Mouse (Mus musculus) ES-E14 (cell line): ENCODE results near the gene E130309D02Rik.

Experiments used
- CHD2 ChIP-seq: IDR thresholded peaks from 2 replicates; pipeline ENCODE4 v1.6.1; 2014; ENCODE audit warnings: mild to moderate bottlenecking, low read depth, low read length, inconsistent platforms
- HCFC1 ChIP-seq: IDR thresholded peaks from 2 replicates; pipeline ENCODE4 v1.6.1; 2012; ENCODE audit warnings: low read length, inconsistent platforms, borderline replicate concordance; ENCODE audit not compliant: insufficient read depth
- MAFK ChIP-seq: IDR thresholded peaks from 2 replicates; pipeline ENCODE4 v1.6.1; 2014; ENCODE audit warnings: mild to moderate bottlenecking, low read depth, low read length, inconsistent platforms; ENCODE audit not compliant: insufficient read depth
- ZC3H11A ChIP-seq: IDR thresholded peaks from 2 replicates; pipeline ENCODE4 v1.6.1; 2012; ENCODE audit warnings: low read depth, mild to moderate bottlenecking, inconsistent platforms, low read length, borderline replicate concordance
- ZNF384 ChIP-seq: IDR thresholded peaks from 2 replicates; pipeline ENCODE4 v1.6.1; 2012; ENCODE audit warnings: low read depth, low read length, inconsistent platforms

DNA sequence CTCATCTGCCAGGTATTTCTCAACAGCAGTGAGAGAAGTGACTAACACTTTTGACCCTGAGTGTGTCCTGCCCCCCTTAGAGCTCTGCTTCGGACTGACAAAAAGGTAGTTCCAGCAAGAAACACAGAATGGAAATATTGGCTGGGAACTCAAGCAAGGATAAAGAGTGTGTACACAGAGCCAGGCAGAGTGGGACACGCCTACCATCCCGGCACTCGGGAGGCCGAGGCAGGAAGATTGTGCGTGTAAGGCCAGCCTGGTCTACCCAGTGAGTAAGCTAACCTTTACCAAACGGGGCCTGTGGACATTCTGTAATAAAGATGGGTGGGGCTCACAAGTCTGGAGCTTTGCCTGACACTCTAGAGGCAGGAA is 19.9 kb upstream of the E130309D02Rik start:
- TF ChIP-seq MAFK (no peak), ZC3H11A (no peak), ZNF384 (no peak), HCFC1 (no peak), CHD2 (no peak)
